Mouse (Mus musculus) liver, embryonic 16.5 days (tissue): ENCODE measurements at regions not wholly inside any gene's neighbourhood (a gene's known extent, or its start where the extent isn't known, plus 50 kb on each side); places are given as distances from the start of the nearest gene placed in this dataset.
"Not testable (repeated sequence)": the region's sequence is repeated elsewhere in the genome, so short reads cannot be mapped to it uniquely, and the experiment has no call there.

ENCODE experiments used
- ATAC-seq: fragments of 200-750 bp; cut with Nextera tagmentation; 2 replicates; pipeline ENCODE4 v1.8.0; 2017; ENCODE audit warnings: low read depth, mild to moderate bottlenecking, moderate number of reproducible peaks, moderate library complexity
- H3K27ac ChIP-seq: fragments of 300-500 bp; sonication (generic); 2 replicates; pipeline ENCODE4 v1.5.1; 2014; ENCODE audit warnings: mild to moderate bottlenecking, low read length
- H3K27me3 ChIP-seq: fragments of 300-500 bp; sonication (generic); 2 replicates; pipeline ENCODE4 v1.6.1; 2014; ENCODE audit warnings: low read depth, low read length, mixed read lengths; ENCODE audit not compliant: control insufficient read depth, insufficient read depth
- H3K36me3 ChIP-seq: fragments of 300-500 bp; sonication (generic); 2 replicates; pipeline ENCODE4 v1.6.1; 2014; ENCODE audit warnings: mild to moderate bottlenecking; ENCODE audit not compliant: control insufficient read depth, insufficient read depth
- H3K4me1 ChIP-seq: fragments of 300-500 bp; sonication (generic); 2 replicates; pipeline ENCODE4 v1.6.1; 2014; ENCODE audit warnings: low read depth, low read length, mixed read lengths; ENCODE audit not compliant: control insufficient read depth
- H3K4me2 ChIP-seq: fragments of 300-500 bp; sonication (generic); 2 replicates; pipeline ENCODE4 v1.6.1; 2014; ENCODE audit warnings: low read depth, low read length, mixed read lengths
- H3K4me3 ChIP-seq: fragments of 300-500 bp; sonication (generic); 2 replicates; pipeline ENCODE4 v1.5.1; 2014; ENCODE audit warnings: low read depth, mild to moderate bottlenecking, low read length
- H3K9ac ChIP-seq: fragments of 300-500 bp; sonication (generic); 2 replicates; pipeline ENCODE4 v1.6.1; 2014; ENCODE audit warnings: low read depth, low read length
- H3K9me3 ChIP-seq: fragments of 300-500 bp; sonication (generic); replicated peaks from 2 replicates; pipeline ENCODE4 v1.6.1; 2016; ENCODE audit warnings: low read length; ENCODE audit not compliant: control insufficient read depth
- WGBS: fragments of 180-500 bp; shearing (Covaris S2); extraction: QIAGEN DNeasy Blood & Tissue Kit; methylation state at CpG from one replicate; pipeline ENCODE4 v1.1.7; 2014; ENCODE audit not compliant: insufficient replicate concordance; 5-methylcytosine and 5-hydroxymethylcytosine counted together

DNA sequence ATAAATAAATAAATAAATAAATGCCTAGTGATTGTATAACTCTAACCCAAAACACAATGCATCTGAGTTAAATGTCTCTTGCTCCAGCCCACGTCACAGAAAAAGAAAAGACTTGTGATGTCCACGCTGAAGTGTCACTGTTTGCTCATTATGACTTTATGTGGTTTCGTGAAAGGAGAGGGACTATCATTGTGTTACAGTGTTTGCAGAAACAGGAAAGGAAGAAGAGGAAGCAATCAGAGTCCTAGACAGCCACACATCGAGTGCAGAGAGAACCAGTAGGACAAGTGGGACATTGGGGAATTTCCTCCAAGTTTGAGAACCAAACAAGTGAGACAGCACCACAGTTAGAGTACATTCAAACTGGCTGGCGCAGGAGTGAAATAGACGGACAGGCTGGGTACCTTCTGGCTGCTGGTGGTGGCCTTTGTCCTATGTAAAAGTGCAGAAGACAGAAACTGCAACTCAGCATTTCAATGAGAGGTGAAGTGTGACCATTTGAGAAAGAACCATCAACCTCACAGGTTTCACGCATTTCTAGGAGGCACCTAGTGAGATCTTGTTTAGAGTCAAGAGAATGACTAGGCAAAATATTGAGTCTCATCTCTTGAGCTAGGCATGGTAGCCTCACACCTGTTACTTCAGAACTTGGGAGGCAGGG, 59.6 kb downstream of the Fasl start:
- Histone ChIP-seq H3K4me1 (no peaks in the 10 kb centered on the region), H3K4me3 (no peak overlapping the region), H3K36me3 (no peaks in the 10 kb centered on the region), H3K4me2 (no peak overlapping the region), H3K27me3 (no peaks in the 10 kb centered on the region), H3K9ac (no peak overlapping the region), H3K27ac (no peak overlapping the region), H3K9me3 (no peaks in the 10 kb centered on the region)
- no peak for ATAC-seq
- 28% methylated on average over 7 of the region's 7 CpGs for WGBS

DNA sequence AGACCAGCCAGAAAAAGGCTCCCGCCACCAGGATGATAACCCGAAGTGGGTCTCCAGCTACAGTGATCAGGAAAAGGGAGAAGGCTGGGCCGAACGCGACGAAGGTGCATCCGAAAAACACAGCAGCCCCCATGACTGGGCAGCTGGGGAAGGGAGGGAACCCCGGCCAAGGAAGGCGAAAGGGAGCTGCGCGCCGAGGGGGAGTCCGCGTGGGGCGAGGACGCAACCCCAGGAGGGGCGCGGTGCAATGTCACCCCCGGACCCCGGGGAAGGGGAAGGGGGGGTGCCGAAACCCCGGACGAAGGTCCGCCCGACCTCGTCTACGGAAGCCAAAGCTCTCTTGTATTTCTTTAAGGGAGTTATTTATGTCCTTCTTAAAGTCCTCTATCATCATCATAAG, 60.9 kb downstream of the Fasl start:
- not testable (repeated sequence) for H3K4me1 ChIP-seq
- WGBS = 69% methylated on average over 10 of the region's 27 CpGs

GRCm38 (mm10) chr1:161726098-161726497, 62.2 kb downstream of the Fasl start:
- H3K9me3 ChIP-seq, H3K4me1 ChIP-seq, H3K4me2 ChIP-seq, H3K27me3 ChIP-seq, H3K4me3 ChIP-seq, H3K36me3 ChIP-seq, ATAC-seq, H3K9ac ChIP-seq, H3K27ac ChIP-seq: not testable (repeated sequence)
- WGBS = no CpG with 5 or more reads among the region's 10 CpGs

More for the DNA sequence above, 60.9 kb downstream of the Fasl start:
- H3K27ac ChIP-seq, H3K4me3 ChIP-seq, H3K4me2 ChIP-seq, H3K27me3 ChIP-seq, H3K9ac ChIP-seq, H3K36me3 ChIP-seq, H3K9me3 ChIP-seq: not testable (repeated sequence)
- peak; percentile 9; the same call in 1 of the 2 replicates for ATAC-seq

DNA sequence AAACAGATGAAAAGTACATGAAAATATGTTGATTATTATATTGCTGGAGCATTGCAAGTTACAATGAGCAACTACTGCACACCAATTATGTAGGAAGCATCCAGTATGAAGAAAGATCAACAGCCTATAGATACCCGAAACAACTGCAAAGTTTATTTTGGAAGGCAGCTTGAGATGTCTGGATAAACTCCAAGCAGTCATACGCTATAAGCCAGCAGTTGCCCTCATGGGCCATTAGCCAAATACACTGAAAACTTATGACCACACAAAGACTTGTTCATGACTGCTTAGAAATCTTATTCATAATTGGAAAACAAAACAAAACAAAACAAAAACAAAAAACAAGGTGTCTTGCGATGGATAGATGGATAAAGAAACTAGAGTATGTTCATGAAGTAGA, 68.4 kb downstream of the Fasl start:
- 76% methylated on average over 3 of the region's 3 CpGs for WGBS
- no peak for ATAC-seq
- H3K27me3 ChIP-seq = no peaks in the 10 kb centered on the region
- H3K36me3 ChIP-seq = no peaks in the 10 kb centered on the region
- H3K9me3 ChIP-seq = no peaks in the 10 kb centered on the region
- no peak overlapping the region for H3K27ac ChIP-seq
- no peak overlapping the region for H3K9ac ChIP-seq
- H3K4me1 ChIP-seq = no peaks in the 10 kb centered on the region
- no peak overlapping the region for H3K4me3 ChIP-seq
- H3K4me2 ChIP-seq = no peak overlapping the region

- no peak overlapping the region for H3K4me3 ChIP-seq
- H3K27me3 ChIP-seq = no peaks in the 10 kb centered on the region
- H3K4me1 ChIP-seq = no peaks in the 10 kb centered on the region
- no peak overlapping the region for H3K4me2 ChIP-seq
- H3K9me3 ChIP-seq = no peaks in the 10 kb centered on the region
- 17% methylated on average over 5 of the region's 5 CpGs for WGBS
- H3K27ac ChIP-seq = no peak overlapping the region
- ATAC-seq = no peak
- H3K9ac ChIP-seq = no peak overlapping the region
- H3K36me3 ChIP-seq = no peaks in the 10 kb centered on the region
These were observed 70.0 kb downstream of the Fasl start for GRCm38 (mm10) chr1:161718254-161718653.

DNA sequence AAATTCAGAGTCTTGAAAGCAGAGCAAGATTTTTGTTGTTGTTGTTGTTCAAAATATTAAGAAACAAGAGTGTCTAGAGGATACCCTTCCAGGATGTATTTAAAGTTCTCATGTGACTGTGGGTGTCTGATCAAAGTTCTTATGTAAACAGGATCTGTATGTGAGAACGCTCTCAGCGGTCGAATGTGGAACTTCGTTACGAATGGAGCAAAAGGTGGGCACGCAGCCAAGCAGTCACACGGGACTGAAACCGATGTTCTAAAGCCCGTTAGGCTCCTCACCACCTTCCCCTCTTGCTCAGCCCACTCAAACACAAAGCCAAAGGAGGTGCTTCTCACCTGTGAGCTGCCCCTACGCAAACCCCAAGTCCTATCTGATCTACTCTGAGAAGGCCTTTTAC, 75.4 kb downstream of the Fasl start:
- H3K36me3 ChIP-seq = no peaks in the 10 kb centered on the region
- no peaks in the 10 kb centered on the region for H3K4me1 ChIP-seq
- no peak overlapping the region for H3K4me2 ChIP-seq
- no peaks in the 10 kb centered on the region for H3K9me3 ChIP-seq
- 43% methylated on average over 10 of the region's 10 CpGs for WGBS
- H3K9ac ChIP-seq = no peak overlapping the region
- H3K27me3 ChIP-seq = no peaks in the 10 kb centered on the region
- no peak overlapping the region for H3K27ac ChIP-seq
- ATAC-seq = no peak
- no peak overlapping the region for H3K4me3 ChIP-seq

DNA sequence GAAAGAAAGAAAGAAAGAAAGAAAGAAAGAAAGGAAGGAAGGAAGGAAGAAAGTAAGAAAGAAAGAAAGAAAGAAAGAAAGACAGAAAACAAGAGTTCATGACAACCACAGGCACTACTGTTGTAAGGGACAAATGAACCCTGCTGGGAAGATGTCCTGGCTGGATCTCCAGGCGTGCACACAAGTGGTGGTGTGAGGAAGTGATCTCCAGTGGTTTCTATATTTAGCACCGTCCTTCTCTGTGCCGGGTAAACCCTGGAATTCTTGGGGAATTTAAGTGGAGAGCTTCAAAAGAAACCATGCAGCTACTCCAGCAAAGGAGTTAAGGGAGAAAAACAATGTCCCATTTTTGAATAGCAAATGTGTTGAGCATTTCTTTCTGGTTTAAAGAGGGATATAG, 76.0 kb downstream of the Fasl start:
- no peak for ATAC-seq
- H3K4me3 ChIP-seq = no peak overlapping the region
- no peaks in the 10 kb centered on the region for H3K9me3 ChIP-seq
- no peaks in the 10 kb centered on the region for H3K4me1 ChIP-seq
- H3K27ac ChIP-seq = no peak overlapping the region
- no peak overlapping the region for H3K9ac ChIP-seq
- WGBS = 13% methylated on average over 3 of the region's 3 CpGs
- no peaks in the 10 kb centered on the region for H3K27me3 ChIP-seq
- no peaks in the 10 kb centered on the region for H3K36me3 ChIP-seq
- H3K4me2 ChIP-seq = no peak overlapping the region

DNA sequence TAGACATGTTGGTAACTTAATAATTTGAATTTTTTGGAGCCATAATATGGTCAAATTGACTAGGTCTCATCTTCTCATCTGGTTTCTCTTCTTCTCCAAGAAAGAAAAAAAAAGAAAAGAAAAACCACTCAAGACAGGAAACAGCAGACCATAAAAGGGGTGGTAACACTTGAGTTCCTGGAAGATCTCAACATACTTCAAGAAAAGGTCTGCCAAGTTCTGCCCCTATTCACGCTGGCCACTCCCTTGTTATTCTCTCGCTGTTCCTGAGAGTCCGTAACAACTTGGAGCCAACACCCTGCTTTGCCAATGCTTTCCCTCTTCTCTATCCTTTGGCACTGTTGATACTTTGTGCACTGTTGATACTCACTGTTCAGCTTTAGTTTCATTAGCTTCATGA, 81.2 kb downstream of the Fasl start:
- Histone ChIP-seq H3K4me2 (no peak overlapping the region), H3K4me3 (no peak overlapping the region)
- no peak for ATAC-seq

GRCm38 (mm10) chr1:161704961-161705360, 83.3 kb downstream of the Fasl start:
- Histone ChIP-seq H3K36me3 (no peaks in the 10 kb centered on the region), H3K9me3 (no peaks in the 10 kb centered on the region), H3K9ac (no peak overlapping the region), H3K4me3 (no peak overlapping the region), H3K27me3 (no peaks in the 10 kb centered on the region), H3K4me1 (no peaks in the 10 kb centered on the region), H3K4me2 (no peak overlapping the region), H3K27ac (no peak overlapping the region)
- ATAC-seq = no peak
- 63% methylated on average over 3 of the region's 3 CpGs for WGBS

More for the DNA sequence above, 81.2 kb downstream of the Fasl start:
- no peaks in the 10 kb centered on the region for H3K27me3 ChIP-seq
- no peaks in the 10 kb centered on the region for H3K4me1 ChIP-seq
- no peak overlapping the region for H3K27ac ChIP-seq
- no peaks in the 10 kb centered on the region for H3K9me3 ChIP-seq
- WGBS = 63% methylated on average over 3 of the region's 3 CpGs
- no peak overlapping the region for H3K9ac ChIP-seq
- H3K36me3 ChIP-seq = no peaks in the 10 kb centered on the region
